Mouse (Mus musculus) kidney, adult 8-10 months (tissue): Measurements from ENCODE around the gene Rrp8.

ENCODE experiments used
- DNase-seq, 2 experiments: peaks; one replicate each; pipeline ENCODE4 v3.0.0; 2022

Rrp8 gene

DNA sequence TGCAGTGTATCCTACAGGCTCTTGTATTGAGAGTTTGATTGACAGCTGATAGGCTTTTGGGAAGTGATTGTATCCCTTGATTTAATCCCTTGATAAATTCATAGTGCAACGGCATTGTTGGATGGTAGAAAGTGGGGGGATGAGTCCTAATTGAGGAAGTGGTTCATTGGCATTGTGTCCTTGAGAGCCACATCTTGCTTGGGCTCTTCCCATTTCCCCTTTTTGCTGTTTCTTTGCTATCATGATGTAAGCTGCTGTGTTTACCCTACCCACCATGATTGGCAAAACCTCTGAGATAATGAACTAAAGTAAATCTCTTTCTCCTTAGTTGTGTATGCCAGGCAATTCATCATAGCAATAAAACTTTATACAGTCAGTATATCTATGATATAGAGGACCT lies 46.3 kb downstream of the Rrp8 start:
- DNase-seq: no peak

DNA sequence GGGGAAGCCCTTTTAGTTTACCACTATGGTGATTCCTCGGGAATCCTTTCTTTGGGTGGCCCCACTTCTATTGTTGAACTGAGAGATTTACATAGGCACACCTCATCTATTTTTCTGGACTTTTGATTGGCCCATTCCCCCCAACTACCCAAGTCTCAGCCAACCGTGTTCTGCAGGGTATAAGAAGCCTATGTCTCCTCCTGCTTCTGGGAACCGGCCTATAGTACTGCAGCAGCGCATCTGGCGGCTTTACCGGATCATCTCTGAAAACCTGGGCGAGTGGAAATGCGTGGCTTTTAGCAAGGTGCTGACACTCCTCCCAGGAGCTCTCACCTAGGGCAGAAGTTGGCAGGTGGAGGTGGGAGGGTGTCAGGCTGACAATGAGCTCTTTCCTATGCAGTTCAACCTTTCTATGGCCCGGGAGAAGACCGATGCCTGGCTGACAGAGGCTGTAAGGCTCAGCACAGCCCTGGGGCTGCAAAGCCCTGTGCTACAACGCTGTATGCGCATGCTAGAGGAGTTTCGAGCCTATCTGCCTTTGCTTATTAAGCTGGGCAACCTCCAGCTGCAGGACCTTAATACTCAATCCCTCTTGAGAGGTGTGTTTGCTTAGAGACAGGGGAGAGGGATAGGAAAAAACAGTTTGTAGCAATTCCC lies 51.5 kb downstream of the Rrp8 start:
- DNase-seq: no peak
